19 mouse cellular contexts compared by ENCODE assay signal in genomic region chr1:43120950-43121349, GRCm38 (mm10).
"Had no signal": no experiment of that assay in that cellular context is flagged by ENCODE, and none has a peak within 500 bp of the region (broad histone marks: within the 10 kb centered on the region; RNA-seq: fewer than 3 reads in every experiment).

No protein-coding gene starts in this region.

- H3K4me2 ChIP-seq: limb, embryonic 12.5 days; limb, embryonic 15.5 days; liver, embryonic 11.5 days; lung, embryonic 14.5 days; midbrain, embryonic 12.5 days; stomach, embryonic 15.5 days had no signal

- H3K27me3 ChIP-seq: limb, embryonic 12.5 days; limb, embryonic 15.5 days; midbrain, embryonic 12.5 days; stomach, embryonic 15.5 days had no signal

- ATAC-seq: liver, postnatal 0 days; lung, postnatal 0 days; midbrain, embryonic 16.5 days had no signal

- H3K9ac ChIP-seq: limb, embryonic 12.5 days; limb, embryonic 15.5 days; liver, embryonic 14.5 days; liver, postnatal 0 days; lung, embryonic 14.5 days; midbrain, embryonic 12.5 days; stomach, embryonic 15.5 days had no signal

- H3K4me1 ChIP-seq: limb, embryonic 12.5 days; limb, embryonic 15.5 days; midbrain, embryonic 12.5 days; stomach, embryonic 15.5 days had no signal

- H3K4me3 ChIP-seq: limb, embryonic 12.5 days; limb, embryonic 15.5 days; midbrain, embryonic 12.5 days; myocyte; stomach, embryonic 15.5 days had no signal

- DNase-seq: kidney, adult 8-10 months; kidney, postnatal 14 days; kidney, postnatal 4 days; left cerebral cortex, postnatal 4 days; liver, postnatal 0 days; lung, embryonic 14.5 days; right cerebral cortex, postnatal 14 days; spleen, adult 18-20 months; thymus, postnatal 25 days had no signal

- H3K27ac ChIP-seq: limb, embryonic 12.5 days; limb, embryonic 15.5 days; liver, embryonic 14.5 days; macrophage; midbrain, embryonic 12.5 days; stomach, embryonic 15.5 days had no signal

- H3K9me3 ChIP-seq: limb, embryonic 12.5 days; limb, embryonic 15.5 days; midbrain, embryonic 12.5 days; stomach, embryonic 15.5 days had no signal
